Mouse (Mus musculus): ENCODE data around the gene Wnt10a. TPM values are rescaled to one million over a fixed set of nuclear protein-coding genes. Genes with fewer than 3 reads are reported as not detected.

Gene Wnt10a
- polyA plus RNA-seq, 1 experiment = not detected

DNA sequence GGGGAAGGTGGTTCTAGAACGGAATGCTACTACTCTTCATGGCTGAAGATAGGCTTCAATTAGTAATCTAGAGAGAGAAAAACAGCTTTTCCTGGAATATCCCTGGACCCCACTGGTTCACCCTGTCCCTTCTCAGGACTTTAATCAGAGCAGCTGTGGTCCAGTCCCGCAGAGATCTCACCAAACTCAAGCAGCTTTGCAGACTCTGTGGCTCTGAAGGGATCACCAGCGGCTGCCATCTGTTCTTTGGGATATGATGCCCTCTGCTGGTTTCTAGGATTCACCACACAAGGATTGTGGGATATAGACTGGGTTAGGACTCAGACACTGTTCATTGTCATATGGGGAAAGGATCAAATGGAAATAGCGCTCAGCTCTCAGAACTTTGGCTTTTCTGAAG lies 31.5 kb upstream of the Wnt10a start:
- Histone ChIP-seq H3K4me3 (ENCODE audit: insufficient read depth, low read depth, low read length) (no peak overlapping the region), H3K4me1 (ENCODE audit: control insufficient read depth, insufficient read depth, low read length) (no peaks in the 10 kb centered on the region), H3K27ac (ENCODE audit: insufficient read depth, low read depth, low read length) (no peak overlapping the region)
- TF ChIP-seq POLR2A (IDR thresholded peaks at IDR 0.05; ENCODE audit: insufficient read depth, low read depth, low read length) (no peak), CTCF (IDR thresholded peaks at IDR 0.05; ENCODE audit: insufficient read depth, low read depth, low read length) (no peak)
- 30% methylated on average over 4 of the region's 4 CpGs for WGBS

DNA sequence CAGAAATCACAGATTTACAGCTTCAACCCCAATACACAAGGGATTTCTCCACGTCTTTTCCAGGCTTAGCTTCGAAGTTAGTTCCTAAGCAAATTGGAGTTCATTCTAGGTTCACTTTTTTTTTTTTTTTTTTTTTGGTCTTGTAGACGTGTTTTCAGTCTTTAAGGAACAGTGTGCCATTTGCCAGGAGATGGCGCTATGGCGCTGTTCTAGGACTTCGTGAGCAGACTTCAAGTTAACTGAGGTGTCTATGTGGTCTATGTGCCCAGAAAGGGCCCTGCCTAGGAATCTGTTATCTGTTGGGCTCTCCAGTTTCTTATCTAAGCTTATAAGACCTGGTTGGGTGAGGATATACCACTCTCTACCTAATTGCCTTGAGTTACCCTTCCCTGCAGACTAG lies 28.2 kb upstream of the Wnt10a start:
- Histone ChIP-seq H3K4me3 (ENCODE audit: insufficient read depth, low read depth, low read length) (no peak overlapping the region), H3K4me1 (ENCODE audit: control insufficient read depth, insufficient read depth, low read length) (no peaks in the 10 kb centered on the region), H3K27ac (ENCODE audit: insufficient read depth, low read depth, low read length) (no peak overlapping the region)
- TF ChIP-seq POLR2A (IDR thresholded peaks at IDR 0.05; ENCODE audit: insufficient read depth, low read depth, low read length) (no peak), CTCF (IDR thresholded peaks at IDR 0.05; ENCODE audit: insufficient read depth, low read depth, low read length) (no peak)
- whole genome bisulfite sequencing = 4% methylated on average over 6 of the region's 6 CpGs

DNA sequence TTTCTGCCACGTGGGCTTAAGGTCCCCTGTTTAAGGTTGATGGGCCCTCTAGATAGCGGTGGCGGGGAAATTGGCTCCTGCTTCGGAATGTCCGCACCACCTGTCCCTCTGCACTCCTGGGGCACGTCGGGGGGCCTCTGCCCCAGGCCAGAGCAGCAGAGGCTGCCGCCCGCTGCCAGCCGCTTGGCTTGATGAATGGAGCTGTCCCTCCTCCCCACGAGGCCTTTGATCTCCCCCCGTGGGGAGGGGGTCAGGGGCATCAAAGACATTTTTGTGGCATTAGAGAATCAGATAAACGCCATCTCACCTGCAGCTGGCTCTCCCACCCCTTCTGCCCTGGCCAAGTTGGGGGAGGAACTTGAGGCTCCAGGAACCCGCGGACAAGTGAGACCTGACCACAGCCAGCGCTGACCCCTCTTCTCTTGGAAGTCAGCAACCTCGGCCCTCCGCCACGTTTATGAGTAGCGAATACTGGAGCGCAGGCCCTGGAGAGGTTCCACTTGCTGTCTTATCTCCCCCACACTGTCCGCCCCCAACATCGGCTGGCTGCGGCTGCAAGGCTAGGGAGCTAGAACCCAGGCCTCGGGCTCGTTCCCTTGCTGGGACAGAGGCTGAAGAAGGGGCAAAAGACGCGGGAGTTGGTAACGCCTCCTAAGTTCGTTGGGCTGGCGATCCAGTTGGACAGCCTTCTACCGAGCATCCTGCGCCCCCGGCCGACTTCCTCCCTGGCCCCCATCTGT lies 20.4 kb upstream of the Wnt10a start:
- TF ChIP-seq CTCF (IDR thresholded peaks at IDR 0.05; ENCODE audit: insufficient read depth, low read depth, low read length) = no peak
- no peak for TF ChIP-seq POLR2A (IDR thresholded peaks at IDR 0.05; ENCODE audit: insufficient read depth, low read depth, low read length)
- Histone ChIP-seq H3K4me3 (ENCODE audit: insufficient read depth, low read depth, low read length) (peak overlapping the region; percentile 40), H3K27ac (ENCODE audit: insufficient read depth, low read depth, low read length) (no peak overlapping the region), H3K4me1 (ENCODE audit: control insufficient read depth, insufficient read depth, low read length) (peaks cover 19% of the 10 kb centered on the region)
- WGBS = 13% methylated on average over 35 of the region's 35 CpGs

DNA sequence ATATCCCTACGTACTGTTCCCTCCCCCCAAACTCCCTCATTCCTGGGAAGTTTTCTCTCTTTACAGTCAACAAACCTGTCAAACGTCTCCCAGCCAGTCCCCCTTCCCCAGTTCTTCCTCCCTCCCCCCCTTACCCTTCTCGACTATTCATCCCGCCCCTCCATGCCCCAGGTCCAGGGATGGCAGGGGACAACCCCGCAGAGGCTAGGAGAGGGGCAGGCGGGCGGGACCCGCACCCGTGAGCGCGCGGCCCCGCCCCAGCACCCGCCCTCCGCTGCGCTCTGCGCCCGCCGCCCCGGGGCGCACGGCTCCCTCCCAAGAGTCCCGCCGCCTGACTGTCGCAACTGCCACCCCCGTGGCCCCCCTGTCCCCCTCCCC lies 19.9 kb upstream of the Wnt10a start:
- Histone ChIP-seq H3K27ac (ENCODE audit: insufficient read depth, low read depth, low read length) (no peak overlapping the region), H3K4me3 (ENCODE audit: insufficient read depth, low read depth, low read length) (peak overlapping the region; percentile 40), H3K4me1 (ENCODE audit: control insufficient read depth, insufficient read depth, low read length) (peaks cover 19% of the 10 kb centered on the region)
- 1% methylated on average over 24 of the region's 26 CpGs for WGBS
- TF ChIP-seq POLR2A (IDR thresholded peaks at IDR 0.05; ENCODE audit: insufficient read depth, low read depth, low read length) (no peak), CTCF (IDR thresholded peaks at IDR 0.05; ENCODE audit: insufficient read depth, low read depth, low read length) (no peak)

DNA sequence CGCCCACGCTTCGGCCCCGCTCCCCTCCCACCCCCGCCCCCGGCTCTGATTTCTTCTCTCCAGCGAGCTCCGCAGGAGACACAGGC lies 19.6 kb upstream of the Wnt10a start, which contains the start of gene Wnt6:
Gene Wnt6 (plus strand): TSS at position 48 of the 86 bp plus-strand sequence.
- TF ChIP-seq POLR2A (IDR thresholded peaks at IDR 0.05; ENCODE audit: insufficient read depth, low read depth, low read length) (no peak), CTCF (IDR thresholded peaks at IDR 0.05; ENCODE audit: insufficient read depth, low read depth, low read length) (no peak)
- no peak within 1 kb of the TSS for H3K27ac ChIP-seq (ENCODE audit: insufficient read depth, low read depth, low read length)
- peaks cover 19% of the 10 kb centered on the region for H3K4me1 ChIP-seq (ENCODE audit: control insufficient read depth, insufficient read depth, low read length)
- WGBS = 3% methylated on average over 5 of the region's 8 CpGs
- peak within 1 kb of the TSS; percentile 41 for H3K4me3 ChIP-seq (ENCODE audit: insufficient read depth, low read depth, low read length)

DNA sequence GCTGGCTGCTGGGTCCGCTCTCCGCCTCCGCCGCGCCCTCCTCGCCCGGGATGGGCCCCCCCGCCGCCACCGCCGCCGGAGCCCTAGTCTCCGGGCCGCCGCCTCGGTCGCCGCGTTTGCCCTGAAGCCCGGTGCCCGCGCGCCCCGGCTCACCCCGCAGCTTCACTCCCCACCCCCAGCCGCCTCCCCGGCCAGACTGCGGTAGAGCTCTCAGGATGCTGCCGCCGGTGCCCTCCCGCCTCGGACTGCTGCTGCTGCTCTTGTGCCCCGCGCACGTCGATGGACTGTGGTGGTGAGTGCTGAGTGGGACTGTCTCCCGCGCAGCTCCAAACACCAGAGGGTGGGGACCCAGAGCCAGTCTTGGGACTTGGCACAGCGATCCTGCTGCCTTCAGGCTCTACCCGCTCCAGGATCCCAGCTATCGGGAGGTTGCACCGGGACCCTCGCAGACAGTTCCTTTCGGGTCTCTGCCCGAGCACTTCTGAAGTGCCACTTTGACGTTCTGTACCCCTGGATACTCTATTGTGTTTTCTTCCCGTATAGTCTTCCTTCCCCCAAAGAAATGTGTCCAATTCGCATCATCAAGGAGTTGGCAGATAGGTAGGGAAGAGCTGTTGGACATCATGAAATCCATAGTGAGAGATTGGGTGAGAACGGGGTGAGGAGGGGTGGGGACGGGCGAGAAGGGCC lies 19.2 kb upstream of the Wnt10a start:
- no peak for TF ChIP-seq POLR2A (IDR thresholded peaks at IDR 0.05; ENCODE audit: insufficient read depth, low read depth, low read length)
- H3K4me1 ChIP-seq (ENCODE audit: control insufficient read depth, insufficient read depth, low read length) = peaks cover 19% of the 10 kb centered on the region
- H3K27ac ChIP-seq (ENCODE audit: insufficient read depth, low read depth, low read length) = no peak overlapping the region
- peak overlapping the region; percentile 41 for H3K4me3 ChIP-seq (ENCODE audit: insufficient read depth, low read depth, low read length)
- WGBS = 1% methylated on average over 51 of the region's 51 CpGs

DNA sequence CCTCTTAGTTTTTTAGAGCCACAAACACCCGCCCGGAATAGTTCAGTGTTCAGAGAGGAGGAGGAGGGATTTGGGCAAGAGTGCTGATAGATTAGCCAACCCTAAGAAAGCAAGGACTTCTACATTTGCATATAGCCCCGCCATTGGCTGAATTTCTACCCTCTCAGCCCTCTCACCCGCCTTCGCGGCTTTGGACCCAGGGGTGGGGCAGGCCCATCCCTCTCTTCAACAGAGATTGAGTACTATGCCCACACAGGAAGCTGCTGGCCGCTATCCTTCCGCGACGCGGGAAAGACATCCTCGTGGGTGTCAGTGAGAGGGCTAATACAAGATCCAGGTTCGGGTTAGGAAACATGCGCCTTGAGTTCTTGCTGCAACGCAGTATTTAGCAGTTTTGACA lies 18.2 kb upstream of the Wnt10a start:
- Histone ChIP-seq H3K4me1 (ENCODE audit: control insufficient read depth, insufficient read depth, low read length) (peaks cover 19% of the 10 kb centered on the region), H3K27ac (ENCODE audit: insufficient read depth, low read depth, low read length) (no peak overlapping the region), H3K4me3 (ENCODE audit: insufficient read depth, low read depth, low read length) (no peak overlapping the region)
- WGBS = 3% methylated on average over 15 of the region's 15 CpGs
- TF ChIP-seq POLR2A (IDR thresholded peaks at IDR 0.05; ENCODE audit: insufficient read depth, low read depth, low read length) = no peak
- TF ChIP-seq CTCF (IDR thresholded peaks at IDR 0.05; ENCODE audit: insufficient read depth, low read depth, low read length) = no peak

DNA sequence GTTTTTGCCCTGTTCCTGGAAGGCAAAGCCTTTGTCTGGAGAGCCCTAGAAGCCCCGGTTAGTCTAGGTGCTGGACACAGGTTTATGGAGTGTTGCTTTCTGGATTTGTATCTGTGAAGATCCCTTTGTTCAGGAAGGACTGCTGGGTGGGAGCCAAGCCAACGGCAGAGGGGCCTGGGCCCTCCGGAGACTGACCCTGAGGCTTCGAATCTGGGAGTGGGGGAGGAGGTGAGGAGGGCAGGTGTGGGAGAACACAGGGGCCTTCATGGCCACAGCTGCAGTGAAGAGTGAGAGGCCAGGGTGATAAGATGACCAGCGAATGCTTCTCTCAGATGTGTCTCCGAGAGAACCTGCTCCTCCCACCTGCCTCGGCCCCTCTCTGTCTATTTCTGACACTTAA lies 17.3 kb upstream of the Wnt10a start:
- 52% methylated on average over 7 of the region's 7 CpGs for WGBS
- TF ChIP-seq POLR2A (IDR thresholded peaks at IDR 0.05; ENCODE audit: insufficient read depth, low read depth, low read length) = no peak
- TF ChIP-seq CTCF (IDR thresholded peaks at IDR 0.05; ENCODE audit: insufficient read depth, low read depth, low read length) = no peak
- Histone ChIP-seq H3K4me1 (ENCODE audit: control insufficient read depth, insufficient read depth, low read length) (peaks cover 19% of the 10 kb centered on the region), H3K27ac (ENCODE audit: insufficient read depth, low read depth, low read length) (no peak overlapping the region), H3K4me3 (ENCODE audit: insufficient read depth, low read depth, low read length) (no peak overlapping the region)

DNA sequence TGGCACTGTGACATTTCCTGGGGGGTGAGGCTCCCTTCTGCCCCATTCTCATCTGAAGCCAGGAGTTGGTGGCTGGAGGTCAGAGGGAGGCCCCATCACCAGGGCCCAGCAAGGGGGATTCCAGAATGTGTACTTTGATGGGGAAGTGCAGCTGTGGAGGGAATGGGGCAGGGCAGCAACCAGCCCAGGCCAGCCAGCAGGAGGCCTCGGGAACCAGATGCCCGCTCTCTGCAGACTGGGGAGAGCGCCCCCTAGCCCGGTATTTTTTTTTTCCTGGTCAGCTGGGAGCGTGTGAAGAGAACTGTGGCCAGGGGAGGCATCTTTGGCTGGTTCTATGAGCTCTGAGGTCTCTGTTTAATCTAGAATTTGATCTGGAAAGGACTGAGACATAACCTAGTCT lies 15.5 kb upstream of the Wnt10a start:
- no peak overlapping the region for H3K27ac ChIP-seq (ENCODE audit: insufficient read depth, low read depth, low read length)
- 38% methylated on average over 5 of the region's 5 CpGs for WGBS
- H3K4me1 ChIP-seq (ENCODE audit: control insufficient read depth, insufficient read depth, low read length) = peaks cover 10% of the 10 kb centered on the region
- TF ChIP-seq CTCF (IDR thresholded peaks at IDR 0.05; ENCODE audit: insufficient read depth, low read depth, low read length) (no peak), POLR2A (IDR thresholded peaks at IDR 0.05; ENCODE audit: insufficient read depth, low read depth, low read length) (no peak)
- H3K4me3 ChIP-seq (ENCODE audit: insufficient read depth, low read depth, low read length) = no peak overlapping the region

All from olfactory bulb, adult 2 months (tissue).